In the genomic region with DNA sequence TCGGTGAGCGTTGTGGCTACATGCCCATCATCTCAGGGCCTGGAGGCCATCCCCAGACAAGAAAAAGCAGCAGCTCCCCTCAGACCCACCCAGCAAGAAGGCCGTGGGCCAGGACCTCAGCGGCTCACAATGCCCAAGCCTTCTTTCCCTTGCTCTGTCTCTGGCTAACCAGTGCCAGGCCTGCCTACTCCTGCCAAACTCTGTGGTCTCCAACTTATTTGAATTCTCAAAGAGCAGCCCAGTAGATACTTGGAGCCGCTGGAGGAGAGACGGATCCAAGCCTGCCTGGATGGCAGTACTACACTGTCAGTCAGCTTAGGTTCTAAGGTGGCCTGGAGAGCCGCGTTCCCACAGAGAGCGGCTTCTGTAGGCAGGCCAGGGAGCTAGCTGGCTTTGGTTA, we compare ENCODE assay signal across 9 mouse cellular contexts. TPM values are rescaled to one million over a fixed set of nuclear protein-coding genes. Genes with fewer than 3 reads are reported as not detected.
DNase-seq lines count a peak whose midpoint lies in the region; ATAC-seq and TF ChIP-seq lines count a peak whose summit lies in the region.
"Had no signal": no experiment of that assay in that cellular context is flagged by ENCODE, and none has a peak within 500 bp of the region (broad histone marks: within the 10 kb centered on the region; RNA-seq: fewer than 3 reads in every experiment).

No protein-coding gene starts in this region.

- peak overlapping the region; percentile 94; the same call in 1 of the 2 replicates for H3K27ac ChIP-seq in embryonic facial prominence, embryonic 13.5 days
- peak overlapping the region; percentile 82 for H3K27ac ChIP-seq in kidney, postnatal 0 days

- no peak for ATAC-seq in embryonic facial prominence, embryonic 13.5 days (ENCODE audit: insufficient number of reproducible peaks, insufficient read depth, low FRiP score, low TSS enrichment, low read depth)
- ATAC-seq in kidney, postnatal 0 days (replicated peaks; ENCODE audit: low FRiP score, low read depth): no peak
- no peak; the same call in 1 of the 2 replicates for ATAC-seq in frontal cortex, adult (ENCODE audit: low TSS enrichment)

- peak; percentile 59 to 68 for DNase-seq in heart, adult 18-20 months
- DNase-seq in heart, adult 9 months (ENCODE audit: low spot score in 2 of 2): no peak
- no peak for DNase-seq in kidney, postnatal 0 days (ENCODE audit: low spot score)
- DNase-seq in thymus, postnatal 14 days: no peak
- no peak for DNase-seq in urinary bladder, postnatal 10 days (ENCODE audit: low spot score)
- DNase-seq: cerebellum, adult 8-10 months had no signal

- WGBS in embryonic facial prominence, embryonic 13.5 days: 95% methylated on average over 9 of the region's 9 CpGs
- 91% methylated on average over 9 of the region's 9 CpGs for WGBS in kidney, postnatal 0 days

- peaks cover 63% of the 10 kb centered on the region for H3K4me1 ChIP-seq in E14TG2a.4 (replicated peaks; ENCODE audit: low read depth, low read length)
- H3K4me1 ChIP-seq in embryonic facial prominence, embryonic 13.5 days: peaks cover 43% of the 10 kb centered on the region
- peaks cover 40% of the 10 kb centered on the region for H3K4me1 ChIP-seq in kidney, postnatal 0 days (replicated peaks; ENCODE audit: insufficient read depth, low read length)

- no peak overlapping the region for H3K9ac ChIP-seq in embryonic facial prominence, embryonic 13.5 days
- H3K9ac ChIP-seq in kidney, postnatal 0 days (ENCODE audit: low read depth, low read length): no peak overlapping the region

- TF ChIP-seq CTCF in E14TG2a.4 (conservative IDR thresholded peaks at IDR 0.05; ENCODE audit: low read length): no peak
- TF ChIP-seq CTCF in kidney, postnatal 0 days (IDR thresholded peaks at IDR 0.05; ENCODE audit: low read depth): no peak

- H3K4me3 ChIP-seq in E14TG2a.4 (replicated peaks; ENCODE audit: low read length): peak overlapping the region; percentile 53
- H3K4me3 ChIP-seq in embryonic facial prominence, embryonic 13.5 days: no peak overlapping the region
- H3K4me3 ChIP-seq in kidney, postnatal 0 days (replicated peaks; ENCODE audit: low read depth, low read length): no peak overlapping the region

- H3K36me3 ChIP-seq in E14TG2a.4 (ENCODE audit: insufficient read depth, low read length): no peaks in the 10 kb centered on the region
- no peaks in the 10 kb centered on the region for H3K36me3 ChIP-seq in embryonic facial prominence, embryonic 13.5 days
- H3K36me3 ChIP-seq in kidney, postnatal 0 days (ENCODE audit: insufficient read depth, low read length): no peaks in the 10 kb centered on the region

- no peaks in the 10 kb centered on the region for H3K27me3 ChIP-seq in E14TG2a.4 (ENCODE audit: insufficient read depth, low read length)
- no peaks in the 10 kb centered on the region for H3K27me3 ChIP-seq in embryonic facial prominence, embryonic 13.5 days
- no peaks in the 10 kb centered on the region for H3K27me3 ChIP-seq in kidney, postnatal 0 days (ENCODE audit: insufficient read depth, low read length)

- no peak overlapping the region for H3K4me2 ChIP-seq in embryonic facial prominence, embryonic 13.5 days
- H3K4me2 ChIP-seq in kidney, postnatal 0 days (ENCODE audit: low read length): no peak overlapping the region

- 0 out of 2 replicates have a peak, but pooled peaks cover 5% of the 10 kb centered on the region for H3K9me3 ChIP-seq in E14TG2a.4 (ENCODE audit: low read length)
- no peaks in the 10 kb centered on the region for H3K9me3 ChIP-seq in embryonic facial prominence, embryonic 13.5 days
- H3K9me3 ChIP-seq in kidney, postnatal 0 days (replicated peaks; ENCODE audit: low read length): no peaks in the 10 kb centered on the region

RNA-seq across cellular contexts. Expression of gene Atp2a2, which starts 24.4 kb away (rescaled TPM):
- over 10,000 TPM; 12,284 to 12,648 TPM for total RNA-seq in heart, adult 18-20 months (2021)
- 26.8 and 28.3 TPM in 2 replicates for polyA plus RNA-seq in embryonic facial prominence, embryonic 13.5 days (2015; fragmentation: Nextera tagmentation; extraction: Ambion mirVana)
- polyA plus RNA-seq in kidney, postnatal 0 days (2015; fragmentation: Nextera tagmentation; extraction: Ambion mirVana): 37.8 and 38.5 TPM in 2 replicates

Comparison
In these comparisons a context has a peak if more than half of its experiments do, and no peak if none do; other contexts are left out.
1. DNase-seq: peak in heart, adult 18-20 months (2 of 2); none in heart, adult 9 months (0 of 2), kidney, postnatal 0 days (single experiment), thymus, postnatal 14 days (single experiment) and urinary bladder, postnatal 10 days (single experiment).